Mouse (Mus musculus) liver, postnatal 0 days (tissue): ENCODE measurements at regions not wholly inside any gene's neighbourhood (a gene's known extent, or its start where the extent isn't known, plus 50 kb on each side); places are given as distances from the start of the nearest gene placed in this dataset.

Experiments used
- CTCF ChIP-seq: sonication (generic); IDR thresholded peaks from 2 replicates; pipeline ENCODE4 v1.5.1; 2016; ENCODE audit warnings: antibody characterized with exemption, low read depth
- EP300 ChIP-seq: IDR thresholded peaks from 2 replicates; pipeline ENCODE4 v1.6.1; 2016; ENCODE audit warnings: antibody characterized with exemption, low read depth, mild to moderate bottlenecking

DNA sequence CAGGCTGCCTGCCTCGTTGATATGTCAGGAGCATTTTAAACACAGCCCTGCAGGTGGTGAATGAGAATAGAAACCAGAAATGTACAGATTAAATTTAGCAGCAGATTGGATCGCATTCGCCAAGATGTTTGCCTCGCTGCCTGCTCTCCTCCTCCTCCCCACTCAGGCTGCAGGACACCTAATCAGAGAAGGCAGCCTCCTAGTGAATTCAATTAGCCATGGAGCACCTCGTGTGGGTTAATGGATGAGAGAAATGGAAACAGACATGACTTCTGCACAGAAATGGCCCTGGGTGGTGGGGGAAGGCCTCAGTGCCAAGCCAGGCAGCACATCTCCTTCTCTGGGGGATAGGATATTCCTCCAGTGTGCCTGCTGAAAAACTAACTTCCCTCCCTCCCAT, 352.8 kb downstream of the Tmem135 start:
- TF ChIP-seq CTCF (no peak), EP300 (no peak)
